Mouse (Mus musculus) myocyte (in vitro differentiated cells): ENCODE measurements around the gene Cryz. TPM values are rescaled to one million over a fixed set of nuclear protein-coding genes. Genes with fewer than 3 reads are reported as not detected.

Experiments used
- H3K27me3 ChIP-seq: one replicate; pipeline ENCODE4 v1.6.1; 2011; ENCODE audit not compliant: control insufficient read depth, insufficient read depth, insufficient read length
- H3K36me3 ChIP-seq: one replicate; pipeline ENCODE4 v1.6.1; 2011; ENCODE audit not compliant: control insufficient read depth, insufficient read depth
- H3K4me2 ChIP-seq: one replicate; pipeline ENCODE4 v1.6.1; 2011; ENCODE audit warnings: low read depth, control low read depth
- H3K4me3 ChIP-seq: one replicate; pipeline ENCODE4 v1.5.1; 2011; ENCODE audit warnings: mild to moderate bottlenecking, control low read depth, moderate library complexity
- H3K79me2 ChIP-seq: one replicate; pipeline ENCODE4 v1.6.1; 2011; ENCODE audit not compliant: control insufficient read depth, insufficient read depth
- H3ac ChIP-seq: one replicate; pipeline ENCODE4 v1.6.1; 2011; ENCODE audit not compliant: control insufficient read depth, insufficient read length
- CEBPB ChIP-seq: IDR thresholded peaks from 2 replicates; pipeline ENCODE4 v1.6.1; 2011; ENCODE audit warnings: mild to moderate bottlenecking, moderate library complexity; ENCODE audit not compliant: poor library complexity, insufficient read depth, severe bottlenecking
- E2F4 ChIP-seq: IDR thresholded peaks from one replicate; pipeline ENCODE4 v1.6.1; 2011; ENCODE audit warnings: mild to moderate bottlenecking, control low read depth, moderate library complexity; ENCODE audit not compliant: insufficient read depth
- MAX ChIP-seq: IDR thresholded peaks from one replicate; pipeline ENCODE4 v1.6.1; 2011; ENCODE audit warnings: low read depth, mild to moderate bottlenecking, control low read depth
- MYOD1 ChIP-seq, 3 experiments: IDR thresholded peaks; one replicate each; pipeline ENCODE4 v1.6.1; 2011; ENCODE audit warnings: control low read depth in 2 of 3, low read depth in 2 of 3, mild to moderate bottlenecking in 2 of 3, moderate library complexity in 1 of 3; ENCODE audit not compliant: insufficient read length in 2 of 3, control insufficient read depth in 1 of 3
- MYOG ChIP-seq, 3 experiments: IDR thresholded peaks; one replicate each; pipeline ENCODE4 v1.6.1; 2011; ENCODE audit warnings: control low read depth in 2 of 3, low read depth in 2 of 3, mild to moderate bottlenecking in 2 of 3; ENCODE audit not compliant: insufficient read length in 2 of 3, control insufficient read depth in 1 of 3, insufficient read depth in 1 of 3
- POLR2A ChIP-seq: IDR thresholded peaks from one replicate; pipeline ENCODE4 v1.6.1; 2011; ENCODE audit warnings: low read depth, mild to moderate bottlenecking, control low read depth, moderate library complexity; ENCODE audit not compliant: insufficient read length
- POLR2AphosphoS2 ChIP-seq: IDR thresholded peaks from one replicate; pipeline ENCODE4 v1.6.1; 2011; ENCODE audit warnings: low read depth, control low read depth; ENCODE audit not compliant: insufficient read length
- REST ChIP-seq: IDR thresholded peaks from one replicate; pipeline ENCODE4 v1.6.1; 2011; ENCODE audit warnings: mild to moderate bottlenecking, control low read depth, moderate library complexity; ENCODE audit not compliant: insufficient read depth, insufficient read length
- SRF ChIP-seq: IDR thresholded peaks from one replicate; pipeline ENCODE4 v1.6.1; 2011; ENCODE audit warnings: low read depth; ENCODE audit not compliant: control insufficient read depth, insufficient read length
- TCF12 ChIP-seq: IDR thresholded peaks from one replicate; pipeline ENCODE4 v1.6.1; 2011; ENCODE audit warnings: mild to moderate bottlenecking, control low read depth; ENCODE audit not compliant: poor library complexity, insufficient read depth, severe bottlenecking
- TCF3 ChIP-seq: IDR thresholded peaks from one replicate; pipeline ENCODE4 v1.6.1; 2011; ENCODE audit warnings: low read depth, control low read depth; ENCODE audit not compliant: insufficient read length
- USF1 ChIP-seq: IDR thresholded peaks from one replicate; pipeline ENCODE4 v1.6.1; 2011; ENCODE audit warnings: low read depth, mild to moderate bottlenecking, control low read depth, moderate library complexity
- polyA plus RNA-seq: library from polyadenylated mRNA; unstranded; fragments of >200 nt; fragmentation: generic; extraction: Trizol; gene quantifications from one replicate; pipeline ENCODE4 v1.2.1, GENCODE M21; 2012; ENCODE audit warnings: missing spikeins

The Cryz gene
- polyA plus RNA-seq, 1 experiment = 20.0 TPM

DNA sequence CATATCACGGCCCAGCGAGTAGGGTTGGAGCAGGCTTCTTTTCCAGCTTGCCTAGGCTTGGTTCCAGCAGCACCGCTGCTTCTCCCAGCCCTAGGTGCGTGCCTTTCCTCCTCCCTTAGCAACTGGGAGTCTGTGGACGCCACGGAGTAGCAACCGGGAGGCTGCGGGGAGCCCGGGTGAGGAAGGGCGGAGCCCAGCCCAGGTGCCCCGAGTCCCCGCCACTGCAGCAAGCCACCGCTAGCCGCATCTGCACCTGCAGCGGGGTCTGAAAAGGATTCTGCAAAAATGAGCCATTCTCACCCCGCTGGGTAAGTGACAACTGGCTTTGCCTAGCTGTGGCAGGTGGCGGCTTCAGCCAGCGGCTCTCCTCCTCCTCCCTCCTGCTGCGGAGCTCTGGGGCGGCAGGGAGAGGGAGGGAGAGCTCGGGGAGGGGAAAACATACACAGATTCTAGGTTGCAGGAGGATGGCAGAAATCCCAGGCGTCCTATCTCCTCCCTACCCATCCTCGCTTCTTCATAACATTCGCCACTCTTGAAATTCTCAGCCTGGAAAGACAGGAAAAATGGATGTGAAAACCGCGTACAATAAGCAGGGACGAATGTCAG, 67.6 kb downstream of the Cryz start:
- H3K79me2 ChIP-seq = no peaks in the 10 kb centered on the region
- H3K4me2 ChIP-seq = no peak overlapping the region
- TF ChIP-seq TCF12 (no peak), TCF3 (no peak), POLR2AphosphoS2 (no peak), MYOD1 (IDR thresholded peaks at IDR 0.05; ENCODE audit: control insufficient read depth in 1 of 3, insufficient read length in 2 of 3, low read depth in 2 of 3) (no peak), MAX (no peak), REST (no peak), SRF (no peak), CEBPB (no peak), MYOG (IDR thresholded peaks at IDR 0.05; ENCODE audit: control insufficient read depth in 1 of 3, insufficient read depth in 1 of 3, insufficient read length in 2 of 3, low read depth in 2 of 3) (no peak), USF1 (no peak), POLR2A (no peak), E2F4 (no peak)
- no peaks in the 10 kb centered on the region for H3K36me3 ChIP-seq
- peaks cover 7% of the 10 kb centered on the region for H3K27me3 ChIP-seq
- no peak overlapping the region for H3K4me3 ChIP-seq
- H3ac ChIP-seq = no peak overlapping the region

DNA sequence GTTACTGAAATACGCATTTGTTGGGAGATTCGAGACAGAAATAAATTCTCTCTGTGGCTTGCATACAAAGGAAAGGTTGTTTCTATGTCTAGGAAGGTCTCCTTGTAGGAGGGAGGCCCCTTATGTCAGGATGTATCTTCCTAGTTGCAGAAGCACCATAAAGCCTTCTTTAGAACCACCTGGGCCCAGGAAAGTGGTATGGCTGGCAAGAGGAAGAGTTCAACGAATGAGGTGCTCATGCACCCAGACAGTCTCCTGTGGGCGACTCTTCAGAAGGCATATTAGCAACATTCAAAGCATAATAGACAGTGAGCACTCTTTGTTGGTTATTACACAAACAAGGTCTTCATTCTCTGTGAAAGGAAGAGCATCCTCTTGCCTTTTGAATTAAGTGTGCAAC, 68.1 kb downstream of the Cryz start:
- no peaks in the 10 kb centered on the region for H3K36me3 ChIP-seq
- H3K27me3 ChIP-seq = peaks cover 7% of the 10 kb centered on the region
- no peaks in the 10 kb centered on the region for H3K79me2 ChIP-seq
- TF ChIP-seq TCF12 (no peak), USF1 (no peak), SRF (no peak), MYOG (IDR thresholded peaks at IDR 0.05; ENCODE audit: control insufficient read depth in 1 of 3, insufficient read depth in 1 of 3, insufficient read length in 2 of 3, low read depth in 2 of 3) (no peak), E2F4 (no peak), POLR2A (no peak), REST (no peak), MAX (no peak), POLR2AphosphoS2 (no peak), MYOD1 (IDR thresholded peaks at IDR 0.05; ENCODE audit: control insufficient read depth in 1 of 3, insufficient read length in 2 of 3, low read depth in 2 of 3) (no peak), TCF3 (no peak), CEBPB (no peak)
- H3ac ChIP-seq = no peak overlapping the region
- H3K4me2 ChIP-seq = no peak overlapping the region
- H3K4me3 ChIP-seq = no peak overlapping the region

DNA sequence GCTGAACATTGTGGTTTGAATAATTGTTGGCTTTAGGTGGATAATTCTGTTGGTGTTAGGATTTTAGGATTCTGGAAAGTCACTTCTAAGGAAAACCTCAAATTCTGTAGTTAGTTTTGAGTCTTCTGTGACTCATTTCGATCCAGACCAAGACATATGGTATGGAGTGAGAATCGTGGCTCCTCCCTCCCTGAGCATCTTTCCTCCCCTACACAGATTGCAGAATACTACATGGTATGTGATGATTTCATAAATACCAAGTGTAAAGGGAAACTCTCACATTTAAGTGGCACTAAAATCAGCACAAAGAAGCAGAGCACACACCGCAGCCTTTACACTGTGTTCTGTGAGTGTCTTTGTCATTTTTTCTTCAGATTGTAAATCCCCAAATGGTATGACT, 72.0 kb downstream of the Cryz start:
- Histone ChIP-seq H3K36me3 (no peaks in the 10 kb centered on the region), H3K27me3 (peaks cover 7% of the 10 kb centered on the region), H3K4me2 (no peak overlapping the region), H3ac (no peak overlapping the region), H3K4me3 (no peak overlapping the region), H3K79me2 (no peaks in the 10 kb centered on the region)
- TF ChIP-seq MAX (no peak), TCF3 (no peak), USF1 (no peak), MYOD1 (IDR thresholded peaks at IDR 0.05; ENCODE audit: control insufficient read depth in 1 of 3, insufficient read length in 2 of 3, low read depth in 2 of 3) (no peak), SRF (no peak), CEBPB (no peak), POLR2A (no peak), POLR2AphosphoS2 (no peak), E2F4 (no peak), REST (no peak), TCF12 (no peak), MYOG (IDR thresholded peaks at IDR 0.05; ENCODE audit: control insufficient read depth in 1 of 3, insufficient read depth in 1 of 3, insufficient read length in 2 of 3, low read depth in 2 of 3) (no peak)

DNA sequence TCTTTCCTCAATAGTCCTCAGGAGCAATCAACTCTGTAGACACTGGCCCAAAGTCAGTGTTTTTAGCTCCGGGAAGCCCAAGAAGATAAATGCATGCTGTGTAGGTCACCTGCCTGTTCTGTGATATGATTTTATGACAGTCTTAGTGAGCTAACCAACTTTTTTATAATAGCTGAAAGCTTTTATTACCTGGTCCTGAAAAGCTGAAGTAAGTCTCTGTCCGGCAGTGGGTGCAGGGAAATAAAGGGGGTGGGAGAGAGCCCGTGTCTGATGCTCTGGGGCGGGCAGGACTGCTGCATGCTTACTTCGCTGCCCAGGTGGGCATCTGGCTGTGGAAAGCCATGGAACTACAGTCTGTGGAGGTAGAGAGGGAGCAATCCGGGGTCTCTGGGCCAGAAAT, 74.1 kb downstream of the Cryz start:
- no peaks in the 10 kb centered on the region for H3K79me2 ChIP-seq
- no peak overlapping the region for H3ac ChIP-seq
- no peaks in the 10 kb centered on the region for H3K27me3 ChIP-seq
- no peak overlapping the region for H3K4me2 ChIP-seq
- TF ChIP-seq REST = no peak
- TF ChIP-seq TCF12 = no peak
- no peak for TF ChIP-seq MAX
- no peak for TF ChIP-seq USF1
- no peak for TF ChIP-seq MYOG (IDR thresholded peaks at IDR 0.05; ENCODE audit: control insufficient read depth in 1 of 3, insufficient read depth in 1 of 3, insufficient read length in 2 of 3, low read depth in 2 of 3)
- no peak for TF ChIP-seq MYOD1 (IDR thresholded peaks at IDR 0.05; ENCODE audit: control insufficient read depth in 1 of 3, insufficient read length in 2 of 3, low read depth in 2 of 3)
- no peak for TF ChIP-seq TCF3
- TF ChIP-seq E2F4 = no peak
- TF ChIP-seq POLR2A = no peak
- TF ChIP-seq POLR2AphosphoS2 = no peak
- no peak for TF ChIP-seq CEBPB
- no peak for TF ChIP-seq SRF
- H3K36me3 ChIP-seq = no peaks in the 10 kb centered on the region
- no peak overlapping the region for H3K4me3 ChIP-seq
